Mouse (Mus musculus): Measurements from ENCODE around the gene Large1.

- no peak for TF ChIP-seq CTCF (IDR thresholded peaks at IDR 0.05; ENCODE audit: low read depth, low read length)
- no peak for TF ChIP-seq POLR2A (IDR thresholded peaks at IDR 0.05; ENCODE audit: extremely low read depth, insufficient read depth, low read length)
Observed at GRCm38 (mm10) chr8:73342761-73343395, 10.5 kb downstream of the Large1 start.
